Mouse (Mus musculus) gastrocnemius, postnatal 4 days (tissue): Measurements from ENCODE around the gene Kif12. TPM values are rescaled to one million over a fixed set of nuclear protein-coding genes. Genes with fewer than 3 reads are reported as not detected.

Source experiments
- DNase-seq, 2 experiments: peaks; one replicate each; pipeline ENCODE4 v3.0.0; 2021 to 2022; ENCODE audit warnings: low spot score in 2 of 2, mixed read lengths in 2 of 2
- total RNA-seq, 2 experiments: library from RNA; stranded (reverse); gene quantifications; 2 replicates each; pipeline ENCODE4 v1.2.3; 2021

Kif12 gene
- total RNA-seq, 2 experiments from 2014 or later = not detected

- DNase-seq = peak; percentile 84 to 90
These were observed 12.9 kb downstream of the Kif12 start for GRCm38 (mm10) chr4:63158961-63159592.

- no peak for DNase-seq
These were observed 13.7 kb downstream of the Kif12 start for GRCm38 (mm10) chr4:63158192-63158591.

- no peak for DNase-seq
These were observed 15.0 kb downstream of the Kif12 start for GRCm38 (mm10) chr4:63156726-63157634.

- no peak for DNase-seq
These were observed 16.3 kb downstream of the Kif12 start for GRCm38 (mm10) chr4:63155596-63155995.

GRCm38 (mm10) chr4:63154699-63155098, 17.2 kb downstream of the Kif12 start, which contains the start of gene Ambp:
Gene Ambp, minus strand, starts transcription at chr4:63154799.
- DNase-seq = no peak

GRCm38 (mm10) chr4:63154028-63154427, 17.9 kb downstream of the Kif12 start:
- no peak for DNase-seq

GRCm38 (mm10) chr4:63151127-63151526, 20.8 kb downstream of the Kif12 start:
- DNase-seq = no peak

GRCm38 (mm10) chr4:63147268-63147667, 24.7 kb downstream of the Kif12 start:
- DNase-seq = no peak

GRCm38 (mm10) chr4:63129891-63130624, 41.9 kb downstream of the Kif12 start:
- DNase-seq = no peak

- no peak for DNase-seq
These were observed 47.0 kb downstream of the Kif12 start for GRCm38 (mm10) chr4:63124861-63125466.

- DNase-seq = peak; percentile 63 to 78
These were observed 53.1 kb downstream of the Kif12 start for GRCm38 (mm10) chr4:63118639-63119437.

Other genes with a start within 250 kb of the Kif12 start
- 1 to 10 TPM; 6.1 to 6.2 TPM for gene Zfp618, start 206.6 kb downstream of the Kif12 start, total RNA-seq
- 1 to 10 TPM in 1 of 2 experiments, under 1 TPM in 1; 0.64 to 4.5 TPM for gene Ambp, start 17.3 kb downstream of the Kif12 start, total RNA-seq
- gene Col27a1, start 41.9 kb upstream of the Kif12 start, total RNA-seq = 10 to 100 TPM; 17.5 to 19.5 TPM
- gene Orm1, start 172.4 kb upstream of the Kif12 start, total RNA-seq = 1 to 10 TPM; 1.9 to 4.2 TPM
- not detected for gene Orm3, start 184.0 kb upstream of the Kif12 start, total RNA-seq
- gene Orm2, start 190.3 kb upstream of the Kif12 start, total RNA-seq = not detected
- 1 to 10 TPM; 6.2 to 6.5 TPM for gene Akna, start 231.2 kb upstream of the Kif12 start, total RNA-seq